Mouse (Mus musculus): Measurements from ENCODE around the gene 4930519G04Rik.

DNA sequence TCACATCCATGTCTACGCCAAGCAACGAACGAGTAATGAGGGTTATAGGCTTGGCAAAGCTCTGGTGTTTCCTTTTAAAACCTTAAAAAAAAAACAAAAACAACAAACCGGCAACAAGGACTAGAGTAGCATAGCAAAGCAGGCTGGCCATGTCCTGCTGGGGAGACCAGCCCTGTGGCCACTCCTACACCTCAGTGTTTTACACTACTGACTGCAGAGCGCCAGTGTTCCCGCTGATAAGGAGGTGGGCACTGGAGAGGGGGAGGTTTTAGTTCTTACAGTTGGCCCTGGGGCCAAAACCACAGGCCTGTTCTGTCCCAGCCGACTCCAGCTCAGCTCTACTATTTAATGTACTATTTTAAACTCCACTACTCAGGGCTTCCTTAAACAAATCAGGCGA is 46.0 kb upstream of the 4930519G04Rik start:
- TF ChIP-seq CTCF (IDR thresholded peaks at IDR 0.05; ENCODE audit: control insufficient read depth, insufficient read depth, insufficient replicate concordance, low read depth, low read length) (no peak), POLR2A (IDR thresholded peaks at IDR 0.05; ENCODE audit: control insufficient read depth, low read depth, low read length) (0 out of 2 replicates have a peak, but pooled peaks have one; percentile 17)
